Mouse (Mus musculus) hindbrain, embryonic 16.5 days (tissue): ENCODE data around the gene Hist1h2aa. TPM values are rescaled to one million over a fixed set of nuclear protein-coding genes. Genes with fewer than 3 reads are reported as not detected.

Source experiments
- ATAC-seq: fragments of 200-750 bp; cut with Nextera tagmentation; 2 replicates; pipeline ENCODE4 v1.8.0; 2017; ENCODE audit warnings: moderate TSS enrichment, moderate library complexity
- H3K27ac ChIP-seq: fragments of 300-500 bp; sonication (generic); 2 replicates; pipeline ENCODE4 v1.5.1; 2014; ENCODE audit warnings: low read depth, mild to moderate bottlenecking, control low read depth, low read length, moderate library complexity
- H3K27me3 ChIP-seq: fragments of 300-500 bp; sonication (generic); replicated peaks from 2 replicates; pipeline ENCODE4 v1.6.1; 2014; ENCODE audit warnings: low read length; ENCODE audit not compliant: control insufficient read depth, insufficient read depth
- H3K36me3 ChIP-seq: fragments of 300-500 bp; sonication (generic); 2 replicates; pipeline ENCODE4 v1.6.1; 2014; ENCODE audit warnings: mild to moderate bottlenecking, low read length, moderate library complexity, mixed read lengths; ENCODE audit not compliant: control insufficient read depth, insufficient read depth
- H3K4me1 ChIP-seq: fragments of 300-500 bp; sonication (generic); 2 replicates; pipeline ENCODE4 v1.6.1; 2014; ENCODE audit warnings: low read depth, low read length; ENCODE audit not compliant: control insufficient read depth, insufficient read depth
- H3K4me2 ChIP-seq: fragments of 300-500 bp; sonication (generic); 2 replicates; pipeline ENCODE4 v1.6.1; 2014; ENCODE audit warnings: mild to moderate bottlenecking, low read length, control low read depth, moderate library complexity
- H3K4me3 ChIP-seq: fragments of 300-500 bp; sonication (generic); 2 replicates; pipeline ENCODE4 v1.5.1; 2014; ENCODE audit warnings: mild to moderate bottlenecking, low read length, control low read depth, moderate library complexity
- H3K9ac ChIP-seq: fragments of 300-500 bp; sonication (generic); 2 replicates; pipeline ENCODE4 v1.6.1; 2014; ENCODE audit warnings: low read depth, mild to moderate bottlenecking, control low read depth, low read length, moderate library complexity
- H3K9me3 ChIP-seq: fragments of 300-500 bp; sonication (generic); 2 replicates; pipeline ENCODE4 v1.6.1; 2014; ENCODE audit warnings: mild to moderate bottlenecking, low read length, moderate library complexity; ENCODE audit not compliant: control insufficient read depth
- WGBS: fragments of 180-500 bp; shearing (Covaris S2); extraction: QIAGEN DNeasy Blood & Tissue Kit; methylation state at CpG from one replicate; pipeline ENCODE4 v1.1.7; 2014; 5-methylcytosine and 5-hydroxymethylcytosine counted together
- polyA plus RNA-seq: library from polyadenylated mRNA; unstranded; fragments of >200 nt; fragmentation: Nextera tagmentation; extraction: Ambion mirVana; gene quantifications from 2 replicates; pipeline ENCODE4 v1.2.1, GENCODE M21; 2015

The Hist1h2aa gene
- polyA plus RNA-seq, result not detected in 2 replicates

- Histone ChIP-seq H3K27ac (no peak within 1 kb of the TSS), H3K4me3 (no peak within 1 kb of the TSS), H3K36me3 (no peaks in the 10 kb centered on the region), H3K27me3 (no peaks in the 10 kb centered on the region), H3K9me3 (no peaks in the 10 kb centered on the region; the same call in 1 of the 2 replicates), H3K4me2 (no peak within 1 kb of the TSS), H3K9ac (no peak within 1 kb of the TSS), H3K4me1 (no peaks in the 10 kb centered on the region; the same call in 1 of the 2 replicates)
- WGBS, result 93% methylated on average over 10 of the region's 10 CpGs
- no peak for ATAC-seq
Measured at GRCm38 (mm10) chr13:23934211-23934520, at the start of gene Hist1h2aa. Gene Hist1h2aa (plus strand): TSS chr13:23934462.

- Histone ChIP-seq H3K9ac (no peak overlapping the region), H3K36me3 (no peaks in the 10 kb centered on the region), H3K4me2 (no peak overlapping the region), H3K4me1 (no peaks in the 10 kb centered on the region), H3K4me3 (no peak overlapping the region), H3K27ac (no peak overlapping the region), H3K9me3 (no peaks in the 10 kb centered on the region), H3K27me3 (no peaks in the 10 kb centered on the region)
- ATAC-seq, result no peak
- WGBS, result 59% methylated on average over 2 of the region's 2 CpGs
Measured at GRCm38 (mm10) chr13:23885540-23885939, 48.7 kb upstream of the Hist1h2aa start.

GRCm38 (mm10) chr13:23887026-23887725, 47.1 kb upstream of the Hist1h2aa start:
- H3K36me3 ChIP-seq, result no peaks in the 10 kb centered on the region
- H3K27ac ChIP-seq, result no peak overlapping the region
- ATAC-seq, result no peak
- H3K9me3 ChIP-seq, result no peaks in the 10 kb centered on the region
- no peaks in the 10 kb centered on the region for H3K27me3 ChIP-seq
- no peak overlapping the region for H3K4me2 ChIP-seq
- no peak overlapping the region for H3K4me3 ChIP-seq
- no peaks in the 10 kb centered on the region for H3K4me1 ChIP-seq
- 90% methylated on average over 3 of the region's 3 CpGs for WGBS
- H3K9ac ChIP-seq, result no peak overlapping the region

- H3K27me3 ChIP-seq, result no peaks in the 10 kb centered on the region
- H3K4me1 ChIP-seq, result no peaks in the 10 kb centered on the region
- H3K9ac ChIP-seq, result no peak overlapping the region
- H3K9me3 ChIP-seq, result no peaks in the 10 kb centered on the region
- 76% methylated on average over 6 of the region's 6 CpGs for WGBS
- no peak overlapping the region for H3K27ac ChIP-seq
- no peaks in the 10 kb centered on the region for H3K36me3 ChIP-seq
- ATAC-seq, result no peak
- no peak overlapping the region for H3K4me2 ChIP-seq
- no peak overlapping the region for H3K4me3 ChIP-seq
Measured at GRCm38 (mm10) chr13:23889011-23889605, 45.2 kb upstream of the Hist1h2aa start.

- Histone ChIP-seq H3K9ac (no peak overlapping the region), H3K4me3 (no peak overlapping the region), H3K36me3 (no peaks in the 10 kb centered on the region), H3K9me3 (no peaks in the 10 kb centered on the region), H3K27me3 (no peaks in the 10 kb centered on the region), H3K27ac (no peak overlapping the region), H3K4me1 (no peaks in the 10 kb centered on the region), H3K4me2 (no peak overlapping the region)
- WGBS, result 23% methylated on average over 9 of the region's 9 CpGs
- ATAC-seq, result no peak
Measured at GRCm38 (mm10) chr13:23892592-23893268, 41.5 kb upstream of the Hist1h2aa start.

- H3K27me3 ChIP-seq, result no peaks in the 10 kb centered on the region
- no peak overlapping the region for H3K9ac ChIP-seq
- no peak overlapping the region for H3K27ac ChIP-seq
- H3K9me3 ChIP-seq, result no peaks in the 10 kb centered on the region
- no peak overlapping the region for H3K4me2 ChIP-seq
- ATAC-seq, result peak; percentile 67
- no peaks in the 10 kb centered on the region for H3K36me3 ChIP-seq
- WGBS, result 29% methylated on average over 4 of the region's 4 CpGs
- no peaks in the 10 kb centered on the region for H3K4me1 ChIP-seq
- no peak overlapping the region for H3K4me3 ChIP-seq
Measured at GRCm38 (mm10) chr13:23893269-23893593, 41.0 kb upstream of the Hist1h2aa start.

GRCm38 (mm10) chr13:23898242-23898641, 36.0 kb upstream of the Hist1h2aa start:
- ATAC-seq, result no peak
- 53% methylated on average over 6 of the region's 6 CpGs for WGBS
- no peaks in the 10 kb centered on the region for H3K9me3 ChIP-seq

GRCm38 (mm10) chr13:23906906-23907305, 27.4 kb upstream of the Hist1h2aa start:
- H3K9ac ChIP-seq, result no peak overlapping the region
- no peaks in the 10 kb centered on the region for H3K9me3 ChIP-seq
- no peak overlapping the region for H3K4me2 ChIP-seq
- no peaks in the 10 kb centered on the region for H3K27me3 ChIP-seq
- no peak overlapping the region for H3K27ac ChIP-seq
- WGBS, result 98% methylated on average over 5 of the region's 5 CpGs
- no peaks in the 10 kb centered on the region for H3K36me3 ChIP-seq
- H3K4me3 ChIP-seq, result no peak overlapping the region
- no peak for ATAC-seq
- no peaks in the 10 kb centered on the region for H3K4me1 ChIP-seq

More at GRCm38 (mm10) chr13:23898242-23898641, 36.0 kb upstream of the Hist1h2aa start:
- H3K27ac ChIP-seq, result no peak overlapping the region
- H3K27me3 ChIP-seq, result no peaks in the 10 kb centered on the region
- H3K4me2 ChIP-seq, result no peak overlapping the region
- no peaks in the 10 kb centered on the region for H3K36me3 ChIP-seq
- no peak overlapping the region for H3K4me3 ChIP-seq
- H3K4me1 ChIP-seq, result no peaks in the 10 kb centered on the region
- no peak overlapping the region for H3K9ac ChIP-seq

- H3K4me2 ChIP-seq, result no peak overlapping the region
- no peaks in the 10 kb centered on the region for H3K36me3 ChIP-seq
- no peak overlapping the region for H3K27ac ChIP-seq
- H3K9ac ChIP-seq, result no peak overlapping the region
- no peak overlapping the region for H3K4me3 ChIP-seq
- no peaks in the 10 kb centered on the region for H3K27me3 ChIP-seq
- 89% methylated on average over 5 of the region's 5 CpGs for WGBS
- H3K9me3 ChIP-seq, result no peaks in the 10 kb centered on the region
- no peaks in the 10 kb centered on the region for H3K4me1 ChIP-seq
- ATAC-seq, result no peak
Measured at GRCm38 (mm10) chr13:23910121-23910520, 24.1 kb upstream of the Hist1h2aa start.
